Mouse (Mus musculus) C2C12 (cell line): Measurements from ENCODE around the gene Olfr524. TPM values are rescaled to one million over a fixed set of nuclear protein-coding genes. Genes with fewer than 3 reads are reported as not detected.

ENCODE experiments used
- H3K27me3 ChIP-seq: one replicate; pipeline ENCODE4 v1.6.1; 2011; ENCODE audit not compliant: control insufficient read depth, insufficient read depth, insufficient read length
- H3K36me3 ChIP-seq: one replicate; pipeline ENCODE4 v1.6.1; 2011; ENCODE audit not compliant: control insufficient read depth, insufficient read depth
- H3K4me3 ChIP-seq: one replicate; pipeline ENCODE4 v1.5.1; 2011; ENCODE audit warnings: mild to moderate bottlenecking, control low read depth; ENCODE audit not compliant: poor library complexity, insufficient read depth, severe bottlenecking
- H3K79me2 ChIP-seq: one replicate; pipeline ENCODE4 v1.6.1; 2011; ENCODE audit not compliant: control insufficient read depth, insufficient read depth
- H3K79me3 ChIP-seq: one replicate; pipeline ENCODE4 v1.6.1; 2011; ENCODE audit warnings: low read depth, control low read depth
- H3ac ChIP-seq: one replicate; pipeline ENCODE3; 2011; ENCODE audit warnings: low read depth; ENCODE audit not compliant: control insufficient read depth, insufficient read length
- CEBPB ChIP-seq: IDR thresholded peaks from one replicate; pipeline ENCODE4 v1.6.1; 2011; ENCODE audit warnings: low read depth, mild to moderate bottlenecking, control low read depth, moderate library complexity
- CTCF ChIP-seq: IDR thresholded peaks from one replicate; pipeline ENCODE4 v1.5.1; 2011; ENCODE audit not compliant: control insufficient read depth, insufficient read depth, insufficient read length
- FOSL1 ChIP-seq: IDR thresholded peaks from one replicate; pipeline ENCODE4 v1.8.0; 2011; ENCODE audit warnings: mild to moderate bottlenecking, low read length; ENCODE audit not compliant: poor library complexity, insufficient read depth, severe bottlenecking
- MAX ChIP-seq: IDR thresholded peaks from one replicate; pipeline ENCODE4 v1.6.1; 2011; ENCODE audit warnings: mild to moderate bottlenecking, control low read depth
- MYOD1 ChIP-seq: IDR thresholded peaks from one replicate; pipeline ENCODE4 v1.6.1; 2011; ENCODE audit warnings: low read depth; ENCODE audit not compliant: control insufficient read depth, insufficient read length
- MYOG ChIP-seq: IDR thresholded peaks from one replicate; pipeline ENCODE4 v1.6.1; 2011; ENCODE audit not compliant: control insufficient read depth, insufficient read length; ENCODE audit errors: extremely low read depth
- USF1 ChIP-seq: IDR thresholded peaks from one replicate; pipeline ENCODE4 v1.6.1; 2011; ENCODE audit warnings: low read depth, mild to moderate bottlenecking, control low read depth, moderate library complexity
- polyA plus RNA-seq: library from polyadenylated mRNA; unstranded; fragments of >200 nt; fragmentation: generic; extraction: Trizol; gene quantifications from one replicate; pipeline ENCODE4 v1.2.1, GENCODE M21; 2012; ENCODE audit warnings: missing spikeins

The Olfr524 gene
- polyA plus RNA-seq, 1 experiment: not detected

DNA sequence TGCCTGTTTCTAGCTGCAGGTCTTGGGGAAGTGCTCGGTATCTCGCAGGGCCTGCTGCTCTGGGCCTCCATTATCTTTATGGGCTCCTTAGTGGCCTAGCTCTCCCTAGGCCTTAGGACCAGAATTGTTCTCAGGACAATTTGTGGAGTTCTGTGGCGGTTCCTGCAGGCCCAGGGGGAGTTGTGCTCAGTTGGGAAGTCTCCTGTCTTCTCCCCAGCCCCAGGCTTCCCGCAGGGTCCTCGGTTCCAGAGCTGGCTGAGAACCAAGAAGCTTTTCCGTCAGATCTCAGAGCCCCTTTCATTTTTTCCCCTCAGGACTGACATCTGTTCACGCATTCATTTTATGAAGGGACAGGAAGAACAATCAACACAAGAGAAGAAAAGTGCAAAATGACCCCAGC, 41.1 kb downstream of the Olfr524 start, which contains the start of gene Olfr522:
TSS of gene Olfr522 (minus strand) at position 101 of the 400 bp plus-strand sequence.
- Histone ChIP-seq H3K79me2 (no peaks in the 10 kb centered on the region), H3K36me3 (no peaks in the 10 kb centered on the region), H3K27me3 (peaks cover 4% of the 10 kb centered on the region), H3K79me3 (no peaks in the 10 kb centered on the region), H3ac (no peak within 1 kb of the TSS), H3K4me3 (no peak within 1 kb of the TSS)
- TF ChIP-seq USF1 (no peak), CEBPB (no peak), FOSL1 (no peak), CTCF (no peak), MAX (no peak), MYOG (no peak), MYOD1 (no peak)

GRCm38 (mm10) chr7:140160363-140160762, 45.4 kb downstream of the Olfr524 start:
- H3K79me2 ChIP-seq: no peaks in the 10 kb centered on the region
- no peaks in the 10 kb centered on the region for H3K79me3 ChIP-seq
- peaks cover 4% of the 10 kb centered on the region for H3K27me3 ChIP-seq
- TF ChIP-seq FOSL1 (no peak), MYOD1 (no peak), USF1 (no peak), MYOG (no peak), CEBPB (no peak), MAX (no peak), CTCF (no peak)
- no peak overlapping the region for H3ac ChIP-seq
- no peak overlapping the region for H3K4me3 ChIP-seq
- no peaks in the 10 kb centered on the region for H3K36me3 ChIP-seq

GRCm38 (mm10) chr7:140154218-140154927, 51.4 kb downstream of the Olfr524 start, which contains the start of gene Sprn:
Gene Sprn, minus strand, starts transcription at chr7:140154877.
- H3K4me3 ChIP-seq: no peak within 1 kb of the TSS
- no peak within 1 kb of the TSS for H3ac ChIP-seq
- TF ChIP-seq MAX (no peak), CTCF (no peak), MYOG (no peak), FOSL1 (no peak), USF1 (no peak), MYOD1 (no peak), CEBPB (no peak)
- no peaks in the 10 kb centered on the region for H3K79me2 ChIP-seq
- no peaks in the 10 kb centered on the region for H3K27me3 ChIP-seq
- no peaks in the 10 kb centered on the region for H3K36me3 ChIP-seq
- no peaks in the 10 kb centered on the region for H3K79me3 ChIP-seq

GRCm38 (mm10) chr7:140153829-140154217, 51.9 kb downstream of the Olfr524 start:
- H3K4me3 ChIP-seq: no peak overlapping the region

DNA sequence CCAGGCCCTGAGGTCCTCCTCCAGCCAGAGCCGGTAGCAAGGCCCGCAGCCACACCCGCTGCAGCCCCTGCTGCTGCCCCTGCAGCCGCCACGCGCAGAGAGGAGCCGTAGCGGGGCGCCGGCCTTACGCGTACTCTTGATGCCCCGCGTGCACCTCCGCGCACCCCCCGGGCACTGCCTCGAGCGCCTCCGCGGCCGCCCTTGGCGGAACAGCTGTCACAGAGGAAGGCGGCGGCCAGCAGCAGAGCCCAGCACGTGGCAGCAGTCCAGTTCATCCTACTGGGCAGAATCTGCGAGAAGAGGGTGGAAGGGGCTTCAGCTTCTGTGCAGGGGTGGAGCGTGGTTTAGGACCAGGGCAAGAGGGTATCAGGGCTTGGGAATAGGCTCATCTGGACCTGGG, 52.4 kb downstream of the Olfr524 start:
- Histone ChIP-seq H3K79me2 (no peaks in the 10 kb centered on the region), H3ac (no peak overlapping the region), H3K27me3 (no peaks in the 10 kb centered on the region), H3K36me3 (no peaks in the 10 kb centered on the region), H3K4me3 (no peak overlapping the region), H3K79me3 (no peaks in the 10 kb centered on the region)
- TF ChIP-seq MYOG (no peak), MYOD1 (no peak), MAX (no peak), FOSL1 (no peak), USF1 (no peak), CTCF (no peak)

More at GRCm38 (mm10) chr7:140153829-140154217, 51.9 kb downstream of the Olfr524 start:
- Histone ChIP-seq H3K36me3 (no peaks in the 10 kb centered on the region), H3K27me3 (no peaks in the 10 kb centered on the region), H3K79me2 (no peaks in the 10 kb centered on the region), H3ac (no peak overlapping the region), H3K79me3 (no peaks in the 10 kb centered on the region)
- TF ChIP-seq CEBPB: no peak

Other genes with a start within 250 kb of the Olfr524 start
- 0.08 TPM for gene 6430531B16Rik, start 227.2 kb downstream of the Olfr524 start, polyA plus RNA-seq
- 3.7 TPM for gene Adam8, start 213.4 kb downstream of the Olfr524 start, polyA plus RNA-seq
- gene Zfp511, start 169.6 kb downstream of the Olfr524 start, polyA plus RNA-seq: 55.8 TPM
- gene Tubgcp2, start 169.3 kb downstream of the Olfr524 start, polyA plus RNA-seq: 31.7 TPM
- 0.01 TPM for gene Msx3, start 156.9 kb downstream of the Olfr524 start, polyA plus RNA-seq
- gene Caly, start 123.4 kb downstream of the Olfr524 start, polyA plus RNA-seq: not detected
- not detected for gene Prap1, start 112.6 kb downstream of the Olfr524 start, polyA plus RNA-seq
- 21.5 TPM for gene Fuom, start 103.5 kb downstream of the Olfr524 start, polyA plus RNA-seq
- 10.1 TPM for gene Paox, start 90.2 kb downstream of the Olfr524 start, polyA plus RNA-seq
- 149 TPM for gene Echs1, start 89.5 kb downstream of the Olfr524 start, polyA plus RNA-seq
- gene Mtg1, start 68.4 kb downstream of the Olfr524 start, polyA plus RNA-seq: 16.9 TPM
- not detected for gene Sprn, start 51.1 kb downstream of the Olfr524 start, polyA plus RNA-seq
- not detected for gene Olfr522, start 41.2 kb downstream of the Olfr524 start, polyA plus RNA-seq
- not detected for gene Olfr523, start 32.7 kb downstream of the Olfr524 start, polyA plus RNA-seq
- not detected for gene Cd163l1, start 12.3 kb upstream of the Olfr524 start, polyA plus RNA-seq
- not detected for gene 5830411N06Rik, start 41.3 kb upstream of the Olfr524 start, polyA plus RNA-seq
- not detected for gene Olfr525, start 114.9 kb upstream of the Olfr524 start, polyA plus RNA-seq
- gene Olfr527, start 128.1 kb upstream of the Olfr524 start, polyA plus RNA-seq: not detected
- gene Olfr60, start 155.7 kb upstream of the Olfr524 start, polyA plus RNA-seq: not detected
- not detected for gene Olfr530, start 170.4 kb upstream of the Olfr524 start, polyA plus RNA-seq
- gene Olfr531, start 197.0 kb upstream of the Olfr524 start, polyA plus RNA-seq: not detected
- gene Olfr532, start 215.7 kb upstream of the Olfr524 start, polyA plus RNA-seq: not detected